8 mouse cellular contexts compared by ENCODE assay signal in the genomic region with DNA sequence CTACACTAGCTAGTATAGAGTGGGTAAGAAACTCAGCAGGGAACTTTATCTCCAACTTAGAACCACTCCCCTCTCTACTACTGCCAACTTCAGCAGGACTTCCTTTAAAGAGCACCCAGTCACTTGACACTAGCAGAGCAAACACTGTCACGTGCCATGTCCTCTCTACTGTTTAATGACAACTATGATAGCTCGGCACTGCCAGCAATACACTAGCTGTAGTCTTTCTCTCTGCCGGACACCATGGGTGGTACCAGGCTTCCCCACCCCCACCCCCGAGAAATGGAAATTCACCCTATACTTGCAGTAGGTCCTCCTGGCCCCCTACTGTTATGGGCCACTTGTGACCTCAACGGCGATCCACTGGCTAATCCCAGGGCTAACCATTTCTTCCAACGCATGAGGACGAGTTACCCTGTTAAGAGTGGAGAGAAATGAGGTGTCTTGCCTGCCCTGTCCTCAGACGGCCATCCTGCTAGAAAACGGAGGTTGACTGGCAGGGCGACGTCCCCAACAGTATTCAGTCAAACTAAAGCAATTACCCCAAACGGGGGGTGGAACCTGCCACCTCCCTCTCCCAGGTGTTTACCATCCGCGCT. TPM values are rescaled to one million over a fixed set of nuclear protein-coding genes. Genes with fewer than 3 reads are reported as not detected.
A peak's percentile ranks its signal among the peaks of the same experiment; 100 is the strongest.
DNase-seq lines count a peak whose midpoint lies in the region; ATAC-seq and TF ChIP-seq lines count a peak whose summit lies in the region.

No protein-coding gene starts in this region.

- TF ChIP-seq POLR2A in thymus, adult 2 months (IDR thresholded peaks at IDR 0.05; ENCODE audit: control insufficient read depth, extremely low read depth, insufficient read depth, low read length, poor library complexity) = no peak

- peak; percentile 65 for ATAC-seq in heart, embryonic 14.5 days (ENCODE audit: insufficient number of reproducible peaks, insufficient read depth, low FRiP score, low read depth)
- peak; percentile 76 for ATAC-seq in megakaryocyte progenitor cell, adult 5-6 weeks (replicated peaks; ENCODE audit: poor library complexity)

- no peak for DNase-seq in thymus, adult 2 months
- no peak for DNase-seq in thymus, postnatal 25 days
- peak; percentile 60 for DNase-seq in c-Kit-positive CD71-positive TER-119-positive erythroid progenitor cells, embryonic 14.5 days (ENCODE audit: low spot score)
- peak; percentile 60 to 75 for DNase-seq in kidney, postnatal 25 days
- no peak for DNase-seq in layer of hippocampus, adult 9-10 months (ENCODE audit: low spot score)
- no peak for DNase-seq in urinary bladder, postnatal 10 days (ENCODE audit: low spot score)

- peak overlapping the region; percentile 83 for H3K27ac ChIP-seq in thymus, adult 2 months (ENCODE audit: control insufficient read depth, insufficient read depth, low read length)
- H3K27ac ChIP-seq in heart, embryonic 14.5 days (replicated peaks in 1 of 2; ENCODE audit: control insufficient read depth in 1 of 2, insufficient read depth in 1 of 2, low read depth in 2 of 2, low read length in 2 of 2) = peak overlapping the region; percentile 96

- H3K27me3 ChIP-seq in thymus, adult 2 months (ENCODE audit: control insufficient read depth, insufficient read depth, low read length) = no peaks in the 10 kb centered on the region
- H3K27me3 ChIP-seq in heart, embryonic 14.5 days (ENCODE audit: control insufficient read depth, insufficient read depth, low read length) = no peaks in the 10 kb centered on the region

- no peak for TF ChIP-seq CTCF in thymus, adult 2 months (IDR thresholded peaks at IDR 0.05; ENCODE audit: borderline replicate concordance, control insufficient read depth, extremely low read depth, insufficient read depth, low read length, poor library complexity)

- H3K9ac ChIP-seq in heart, embryonic 14.5 days (ENCODE audit: low read length) = peak overlapping the region; percentile 89

- peaks cover 15% of the 10 kb centered on the region for H3K36me3 ChIP-seq in thymus, adult 2 months (ENCODE audit: control insufficient read depth, insufficient read depth, low read length)
- H3K36me3 ChIP-seq in heart, embryonic 14.5 days (ENCODE audit: control insufficient read depth, insufficient read depth, low read length) = peaks cover 39% of the 10 kb centered on the region

- H3K4me2 ChIP-seq in heart, embryonic 14.5 days (ENCODE audit: low read length) = peak overlapping the region; percentile 81

- peak overlapping the region; percentile 89 for H3K4me3 ChIP-seq in thymus, adult 2 months (ENCODE audit: control insufficient read depth, insufficient read depth, low read length)
- peak overlapping the region; percentile 59 to 69 for H3K4me3 ChIP-seq in heart, embryonic 14.5 days (ENCODE audit: control insufficient read depth in 1 of 2, insufficient read depth in 1 of 2, low read depth in 1 of 2, low read length in 2 of 2)

- no peaks in the 10 kb centered on the region for H3K9me3 ChIP-seq in heart, embryonic 14.5 days (ENCODE audit: control insufficient read depth, low read length)

- H3K4me1 ChIP-seq in thymus, adult 2 months (replicated peaks; ENCODE audit: control insufficient read depth, insufficient read depth, low read length) = peaks cover 6% of the 10 kb centered on the region
- peaks cover 5 to 13% of the 10 kb centered on the region in 2 experiments; a peak in 3 of 4 replicates for H3K4me1 ChIP-seq in heart, embryonic 14.5 days (ENCODE audit: control insufficient read depth in 2 of 2, insufficient read depth in 2 of 2, low read length in 2 of 2)

- WGBS in thymus, adult 2 months = 0% methylated on average over 15 of the region's 15 CpGs
- under 1% methylated on average over 15 of the region's 15 CpGs for WGBS in heart, embryonic 14.5 days

RNA-seq across cellular contexts. Expression of a gene that starts 0.6 kb away (rescaled TPM):
- 74.4 and 74.7 TPM in 2 replicates for polyA plus RNA-seq in thymus, adult 2 months (2012; rRNA removed)
- 30.3 and 34.3 TPM in 2 replicates for polyA plus RNA-seq in heart, embryonic 14.5 days (2014; fragmentation: Nextera tagmentation; extraction: Ambion mirVana)
- 11.1 and 15.6 TPM in 2 replicates for total RNA-seq in megakaryocyte progenitor cell, adult 5-6 weeks (2015)
- total RNA-seq in megakaryocyte progenitor cell, adult 5-6 weeks (2017) = 15.8 and 18.4 TPM in 2 replicates

RNA-seq across cellular contexts. Expression of a gene that starts 21.7 kb away (rescaled TPM):
- 1.8 and 2.0 TPM in 2 replicates for polyA plus RNA-seq in thymus, adult 2 months (2012; rRNA removed)
- 1.6 and 2.0 TPM in 2 replicates for polyA plus RNA-seq in heart, embryonic 14.5 days (2014; fragmentation: Nextera tagmentation; extraction: Ambion mirVana)
- total RNA-seq in megakaryocyte progenitor cell, adult 5-6 weeks (2015) = 0.37 and 1.1 TPM in 2 replicates
- 0.91 and 1.3 TPM in 2 replicates for total RNA-seq in megakaryocyte progenitor cell, adult 5-6 weeks (2017)

RNA-seq across cellular contexts. Expression of a gene that starts 30.1 kb away (rescaled TPM):
- polyA plus RNA-seq in thymus, adult 2 months (2012; rRNA removed) = 30.1 and 31.0 TPM in 2 replicates
- polyA plus RNA-seq in heart, embryonic 14.5 days (2014; fragmentation: Nextera tagmentation; extraction: Ambion mirVana) = 38.8 and 40.1 TPM in 2 replicates
- total RNA-seq in megakaryocyte progenitor cell, adult 5-6 weeks (2015) = 12.4 and 18.8 TPM in 2 replicates
- 15.1 and 15.7 TPM in 2 replicates for total RNA-seq in megakaryocyte progenitor cell, adult 5-6 weeks (2017)

RNA-seq across cellular contexts. Expression of a gene that starts 30.5 kb away (rescaled TPM):
- 31.0 and 35.3 TPM in 2 replicates for polyA plus RNA-seq in thymus, adult 2 months (2012; rRNA removed)
- 163 and 165 TPM in 2 replicates for polyA plus RNA-seq in heart, embryonic 14.5 days (2014; fragmentation: Nextera tagmentation; extraction: Ambion mirVana)
- total RNA-seq in megakaryocyte progenitor cell, adult 5-6 weeks (2015) = 222 and 236 TPM in 2 replicates
- total RNA-seq in megakaryocyte progenitor cell, adult 5-6 weeks (2017) = 201 and 214 TPM in 2 replicates

Comparison
In these comparisons a context has a peak if more than half of its experiments do, and no peak if none do; other contexts are left out.
1. DNase-seq: peak in c-Kit-positive CD71-positive TER-119-positive erythroid progenitor cells, embryonic 14.5 days (single experiment) and kidney, postnatal 25 days (2 of 2); none in thymus, adult 2 months (single experiment), thymus, postnatal 25 days (single experiment), layer of hippocampus, adult 9-10 months (single experiment) and urinary bladder, postnatal 10 days (single experiment).